Comparison of ENCODE assay signal across 21 mouse cellular contexts in the genomic region with DNA sequence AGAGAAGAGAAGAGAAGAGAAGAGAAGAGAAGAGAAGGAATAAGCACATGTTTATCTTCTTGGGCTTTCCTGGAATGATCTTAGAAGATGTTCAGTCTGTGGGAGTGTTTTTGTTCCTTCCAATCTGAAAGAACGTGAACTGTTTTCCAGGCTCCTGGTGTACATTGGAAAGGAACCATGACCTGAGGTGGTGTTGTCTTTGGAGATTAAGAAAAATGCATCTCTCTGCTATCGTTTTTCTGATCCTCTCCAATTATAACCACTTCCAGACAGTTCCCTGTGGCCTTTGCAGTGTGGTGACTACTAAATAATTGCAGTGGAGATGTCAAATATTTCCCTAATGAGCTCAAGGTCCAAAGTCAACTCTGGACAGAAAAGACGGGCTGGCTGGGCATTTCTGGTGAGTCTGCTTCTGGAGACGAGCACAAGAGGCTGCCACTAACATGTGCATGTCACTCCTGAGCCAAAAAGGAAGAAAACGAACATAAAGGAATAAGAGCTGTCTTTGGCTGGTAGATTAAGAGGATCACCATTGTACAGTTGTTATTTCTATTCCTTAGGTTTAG.
DNase-seq lines count a peak whose midpoint lies in the region; ATAC-seq and TF ChIP-seq lines count a peak whose summit lies in the region.
"Had no signal": no experiment of that assay in that cellular context is flagged by ENCODE, and none has a peak within 500 bp of the region (broad histone marks: within the 10 kb centered on the region; RNA-seq: fewer than 3 reads in every experiment).

No protein-coding gene starts in this region.

- no peak overlapping the region for H3K9ac ChIP-seq in kidney, embryonic 15.5 days
- H3K9ac ChIP-seq in liver, adult 2 months (ENCODE audit: low read depth, low read length): no peak overlapping the region
- H3K9ac ChIP-seq in liver, embryonic 11.5 days (ENCODE audit: low read depth, low read length): no peak overlapping the region
- H3K9ac ChIP-seq: embryonic facial prominence, embryonic 12.5 days; heart, embryonic 15.5 days; hindbrain, embryonic 15.5 days had no signal

- no peak overlapping the region for H3K4me2 ChIP-seq in kidney, embryonic 15.5 days
- H3K4me2 ChIP-seq in liver, embryonic 11.5 days: no peak overlapping the region
- H3K4me2 ChIP-seq: embryonic facial prominence, embryonic 12.5 days; heart, embryonic 11.5 days; heart, embryonic 15.5 days; hindbrain, embryonic 15.5 days had no signal

- TF ChIP-seq POLR2A in liver, adult 2 months (IDR thresholded peaks at IDR 0.05; ENCODE audit: extremely low read depth, insufficient read depth, low read length): no peak

- no peak for ATAC-seq in kidney, embryonic 15.5 days (replicated peaks; ENCODE audit: low FRiP score)
- no peak for ATAC-seq in liver, embryonic 11.5 days (replicated peaks; ENCODE audit: low FRiP score)
- ATAC-seq: activated CD4-positive, CD25-positive, alpha-beta regulatory T cell, adult 4 months; Patski had no signal

- TF ChIP-seq CTCF in liver, adult 2 months (IDR thresholded peaks at IDR 0.05; ENCODE audit: low read depth, low read length): no peak

- H3K79me2 ChIP-seq in liver, adult 2 months (ENCODE audit: control insufficient read depth, insufficient read depth, low read length): no peaks in the 10 kb centered on the region

- DNase-seq in kidney, adult 11 months: peak; percentile 4
- DNase-seq in liver, adult 2 months (ENCODE audit: extremely low read depth, low read depth, low spot score): peak; percentile 6
- no peak for DNase-seq in liver, embryonic 11.5 days (ENCODE audit: low spot score)
- peak; percentile 63 for DNase-seq in fat pad, adult 2 months (ENCODE audit: extremely low read depth, low read depth, low spot score)
- DNase-seq in kidney, postnatal 14 days: peak; percentile 6
- no peak for DNase-seq in ovary, adult 18-20 months (ENCODE audit: low spot score)
- DNase-seq in cerebellum, adult 11-12 months: no peak
- DNase-seq: adrenal gland, postnatal 14 days; cerebellum, adult 8-10 months; cerebellum, postnatal 14 days; gastrocnemius, postnatal 36 days; heart, adult 2 months; heart, postnatal 14 days had no signal

- H3K4me1 ChIP-seq in kidney, embryonic 15.5 days: no peaks in the 10 kb centered on the region
- H3K4me1 ChIP-seq in liver, adult 2 months (ENCODE audit: control insufficient read depth, insufficient read depth, low read length): no peaks in the 10 kb centered on the region
- no peaks in the 10 kb centered on the region for H3K4me1 ChIP-seq in liver, embryonic 11.5 days (replicated peaks; ENCODE audit: control insufficient read depth, insufficient read depth, low read length)
- H3K4me1 ChIP-seq: heart, embryonic 15.5 days; hindbrain, embryonic 10.5 days; hindbrain, embryonic 15.5 days had no signal

- H3K27me3 ChIP-seq in kidney, embryonic 15.5 days: no peaks in the 10 kb centered on the region
- no peaks in the 10 kb centered on the region for H3K27me3 ChIP-seq in liver, adult 2 months (ENCODE audit: control insufficient read depth, insufficient read depth, low read length)
- H3K27me3 ChIP-seq in liver, embryonic 11.5 days (replicated peaks; ENCODE audit: control insufficient read depth, insufficient read depth, low read length): no peaks in the 10 kb centered on the region
- H3K27me3 ChIP-seq: embryonic facial prominence, embryonic 12.5 days; heart, embryonic 15.5 days; hindbrain, embryonic 15.5 days; Patski had no signal

- H3K36me3 ChIP-seq in kidney, embryonic 15.5 days: no peaks in the 10 kb centered on the region
- H3K36me3 ChIP-seq in liver, adult 2 months (ENCODE audit: control insufficient read depth, insufficient read depth, low read length): no peaks in the 10 kb centered on the region
- no peaks in the 10 kb centered on the region for H3K36me3 ChIP-seq in liver, embryonic 11.5 days (ENCODE audit: control insufficient read depth, insufficient read depth, low read length)
- H3K36me3 ChIP-seq: embryonic facial prominence, embryonic 12.5 days; heart, embryonic 15.5 days; hindbrain, embryonic 10.5 days; hindbrain, embryonic 15.5 days had no signal

- H3K27ac ChIP-seq in kidney, embryonic 15.5 days: no peak overlapping the region
- no peak overlapping the region for H3K27ac ChIP-seq in liver, adult 2 months (replicated peaks; ENCODE audit: insufficient read depth, low read depth, low read length)
- no peak overlapping the region for H3K27ac ChIP-seq in liver, embryonic 11.5 days (ENCODE audit: low read depth, low read length)
- H3K27ac ChIP-seq: embryonic facial prominence, embryonic 12.5 days; heart, adult 2 months; heart, embryonic 15.5 days; hindbrain, embryonic 10.5 days; hindbrain, embryonic 15.5 days had no signal

- WGBS in kidney, embryonic 15.5 days: 57% methylated on average over 5 of the region's 5 CpGs
- WGBS in liver, adult 2 months: 46% methylated on average over 5 of the region's 5 CpGs
- WGBS in liver, embryonic 11.5 days: 66% methylated on average over 5 of the region's 5 CpGs

- no peaks in the 10 kb centered on the region for H3K9me3 ChIP-seq in kidney, embryonic 15.5 days (replicated peaks)
- no peaks in the 10 kb centered on the region for H3K9me3 ChIP-seq in liver, embryonic 11.5 days (ENCODE audit: control insufficient read depth, low read length)
- H3K9me3 ChIP-seq: embryonic facial prominence, embryonic 12.5 days; heart, embryonic 15.5 days; hindbrain, embryonic 10.5 days; hindbrain, embryonic 15.5 days had no signal

- no peak overlapping the region for H3K4me3 ChIP-seq in kidney, embryonic 15.5 days (replicated peaks)
- no peak overlapping the region for H3K4me3 ChIP-seq in liver, adult 2 months (ENCODE audit: insufficient read depth, low read depth, low read length)
- H3K4me3 ChIP-seq in liver, embryonic 11.5 days (ENCODE audit: low read depth, low read length): no peak overlapping the region
- H3K4me3 ChIP-seq: embryonic facial prominence, embryonic 12.5 days; heart, adult 2 months; heart, embryonic 15.5 days; hindbrain, embryonic 10.5 days; hindbrain, embryonic 15.5 days had no signal

Comparison
In these comparisons a context has a peak if more than half of its experiments do, and no peak if none do; other contexts are left out.
1. DNase-seq: peak in kidney, adult 11 months (single experiment), liver, adult 2 months (single experiment), fat pad, adult 2 months (single experiment) and kidney, postnatal 14 days (single experiment); none in liver, embryonic 11.5 days (single experiment), ovary, adult 18-20 months (single experiment) and cerebellum, adult 11-12 months (single experiment).